Mouse (Mus musculus): ENCODE measurements around the gene Tceanc.

GRCm38 (mm10) chrX:166525637-166526315, 7.4 kb upstream of the Tceanc start:
- TF ChIP-seq USF1 (IDR thresholded peaks at IDR 0.05; ENCODE audit: low read depth) (no peak), CTCF (IDR thresholded peaks at IDR 0.05; ENCODE audit: control insufficient read depth, insufficient read depth, insufficient read length) (no peak), MYOG (IDR thresholded peaks at IDR 0.05; ENCODE audit: control insufficient read depth, extremely low read depth, insufficient read length) (no peak), MYOD1 (IDR thresholded peaks at IDR 0.05; ENCODE audit: control insufficient read depth, insufficient read length, low read depth) (no peak), FOSL1 (IDR thresholded peaks at IDR 0.05; ENCODE audit: insufficient read depth, low read length, poor library complexity, severe bottlenecking) (no peak), CEBPB (IDR thresholded peaks at IDR 0.05; ENCODE audit: low read depth) (no peak), MAX (IDR thresholded peaks at IDR 0.05) (no peak)
